Mouse (Mus musculus): ENCODE data around the gene Naxd.
"Not testable (repeated sequence)": the region's sequence is repeated elsewhere in the genome, so short reads cannot be mapped to it uniquely, and the experiment has no call there.

Gene Naxd

DNA sequence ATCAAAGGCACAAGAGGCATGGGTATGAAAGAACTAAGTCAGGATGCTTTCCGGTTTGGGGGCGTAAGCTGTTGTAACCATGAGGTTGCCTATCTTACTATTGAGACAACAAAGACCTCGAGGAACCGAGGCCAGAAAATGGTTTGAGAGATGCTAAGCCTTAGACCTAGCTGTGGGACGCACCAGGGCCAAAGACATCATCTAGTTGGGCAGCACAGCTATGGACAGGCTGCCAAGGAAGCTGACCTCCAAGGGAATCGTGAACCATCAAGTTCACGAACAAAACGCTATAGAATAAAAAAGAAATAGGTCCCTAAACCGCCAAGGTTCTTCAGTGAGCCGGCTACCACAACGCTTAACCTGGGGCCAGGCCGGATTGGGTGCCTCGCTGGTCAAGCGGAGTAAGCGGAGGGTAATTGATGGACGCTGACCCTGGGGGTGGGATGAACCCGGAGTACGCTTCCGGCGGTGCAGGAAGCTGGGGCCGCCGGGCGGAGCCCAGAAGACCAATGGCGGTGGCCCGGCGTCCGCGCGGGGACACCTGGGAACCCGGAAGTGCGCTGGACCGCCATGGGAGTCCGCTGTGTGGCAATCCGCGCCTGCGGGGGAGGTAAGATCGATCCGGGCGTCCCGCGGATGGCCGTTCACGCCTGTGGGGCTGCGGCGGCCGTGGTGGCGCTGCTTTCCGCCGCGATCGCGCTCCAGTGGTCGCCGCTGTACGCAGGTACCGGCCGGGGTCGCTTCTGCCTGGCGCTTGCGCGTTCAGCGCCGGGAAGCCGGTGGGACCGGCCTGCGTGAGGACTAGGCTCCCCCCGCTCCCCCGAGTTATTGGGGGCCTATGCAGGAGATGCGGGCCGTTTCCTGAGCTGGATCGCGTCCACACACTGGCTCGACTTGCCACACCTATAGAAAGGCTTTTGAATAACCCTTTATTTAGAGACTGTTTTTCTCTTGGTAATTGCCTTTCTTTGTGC lies at the start of gene Naxd:
Naxd (plus strand) TSS at position 490 of the 974 bp plus-strand sequence.
- peak; percentile 96 for DNase-seq (ENCODE audit: low read depth, low spot score)

- no peak for DNase-seq (ENCODE audit: low read depth, low spot score)
Observed at GRCm38 (mm10) chr8:11447910-11448570, 49.3 kb upstream of the Naxd start.

DNA sequence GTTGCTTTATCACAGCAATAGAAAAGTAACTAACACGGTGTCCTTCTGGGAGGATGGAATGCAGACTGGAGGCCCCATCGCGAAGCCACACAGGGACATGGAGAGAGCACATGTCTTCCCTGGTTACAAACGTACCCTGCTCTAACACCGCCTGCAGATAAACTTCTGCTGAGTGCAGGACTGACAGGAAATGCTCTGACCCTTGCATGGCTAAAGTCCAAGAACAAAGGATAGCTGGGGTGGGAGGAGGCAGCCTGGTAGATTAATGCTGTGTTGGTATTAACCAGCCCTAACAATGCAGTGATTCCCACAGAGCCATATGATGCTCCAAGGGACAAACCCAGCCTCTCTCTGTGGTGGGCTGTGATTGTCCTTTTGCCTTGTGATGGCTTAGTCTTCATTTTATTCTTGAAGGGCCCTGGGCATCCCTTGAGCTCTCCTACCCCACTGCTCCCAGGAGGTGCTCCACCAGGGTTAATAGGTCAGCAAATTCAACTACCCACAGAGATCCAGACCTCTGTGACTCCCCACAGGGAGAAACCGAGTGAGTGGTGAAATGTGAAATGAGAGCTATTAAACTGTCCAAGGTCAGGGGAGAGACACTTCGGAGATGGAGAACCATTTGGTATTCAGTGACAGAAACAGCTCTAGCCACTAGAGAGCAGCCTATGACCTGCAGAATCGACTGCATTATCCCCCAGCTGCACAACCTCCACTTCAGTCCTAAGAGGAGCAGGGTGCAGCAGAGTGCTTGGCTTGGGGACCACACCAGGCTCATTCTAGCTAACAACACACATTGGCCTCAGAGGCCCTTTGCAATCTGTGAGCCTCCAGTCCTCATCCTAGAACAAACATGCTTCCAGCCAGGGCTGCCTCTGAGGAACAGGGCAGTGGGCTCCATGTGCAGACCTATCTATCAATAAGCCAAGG lies 46.9 kb upstream of the Naxd start:
- peak; percentile 68 for DNase-seq (ENCODE audit: low read depth, low spot score)

GRCm38 (mm10) chr8:11452152-11452551 lies 45.2 kb upstream of the Naxd start:
- no peak for DNase-seq (ENCODE audit: low read depth, low spot score)

DNA sequence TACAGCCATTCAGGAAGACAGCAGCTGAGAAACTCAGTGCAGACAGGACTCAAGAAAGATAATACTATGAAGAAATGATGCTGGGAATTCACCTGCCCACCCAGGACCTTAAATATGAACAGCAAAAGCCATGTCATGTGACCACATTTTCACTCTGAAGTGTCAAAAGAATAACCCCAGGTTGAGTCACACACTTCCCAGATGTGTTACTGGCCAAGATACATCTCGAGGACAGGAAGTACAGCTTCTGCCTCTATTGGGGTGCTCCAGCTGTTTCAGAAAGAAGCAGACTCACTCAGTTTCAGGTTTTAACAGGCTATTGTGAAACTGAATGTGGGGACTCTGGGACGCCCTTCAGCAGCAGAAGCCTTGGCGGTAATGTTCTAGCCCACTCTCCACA lies 44.7 kb upstream of the Naxd start:
- no peak for DNase-seq (ENCODE audit: low read depth, low spot score)

DNA sequence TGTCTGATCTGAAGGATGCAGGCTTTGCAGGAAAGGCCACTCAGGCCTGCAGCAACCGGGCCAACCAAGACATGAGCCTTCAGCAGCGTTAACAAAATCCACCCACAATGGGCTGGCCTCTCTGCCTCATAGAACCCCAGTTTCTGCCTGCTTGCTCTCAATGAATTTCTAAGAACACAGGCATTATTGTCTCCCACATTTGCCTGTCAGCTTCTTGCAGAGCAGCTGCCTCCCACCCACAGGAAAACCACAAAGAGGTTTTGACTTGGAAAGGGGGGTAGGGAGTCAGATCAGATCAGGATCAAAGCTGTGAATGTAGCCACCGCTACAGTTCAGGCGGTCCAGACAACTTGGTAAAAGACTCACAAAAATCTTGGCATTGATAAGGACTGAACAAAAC lies 44.3 kb upstream of the Naxd start:
- DNase-seq (ENCODE audit: low read depth, low spot score), result peak; percentile 84

DNA sequence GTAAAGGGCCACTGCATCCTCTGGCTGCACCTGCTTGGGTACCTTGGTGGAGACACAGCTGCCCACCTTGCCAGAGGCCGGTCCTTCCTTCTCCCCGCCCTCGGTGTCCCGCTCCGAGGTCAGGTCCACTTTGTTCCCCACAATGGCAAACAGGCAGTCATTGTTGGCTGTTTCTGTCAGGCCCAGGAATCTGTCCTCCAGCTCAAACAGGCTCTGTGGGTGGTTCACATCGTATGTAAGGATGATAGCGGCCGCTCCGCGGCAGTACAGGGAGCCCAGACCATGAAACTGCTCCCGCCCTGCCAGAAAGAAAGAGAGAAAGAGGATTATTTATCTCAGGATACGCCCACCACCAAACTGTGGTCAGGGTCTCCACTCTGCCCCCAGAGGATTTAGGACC lies 43.1 kb upstream of the Naxd start:
- DNase-seq (ENCODE audit: low read depth, low spot score), result no peak

DNA sequence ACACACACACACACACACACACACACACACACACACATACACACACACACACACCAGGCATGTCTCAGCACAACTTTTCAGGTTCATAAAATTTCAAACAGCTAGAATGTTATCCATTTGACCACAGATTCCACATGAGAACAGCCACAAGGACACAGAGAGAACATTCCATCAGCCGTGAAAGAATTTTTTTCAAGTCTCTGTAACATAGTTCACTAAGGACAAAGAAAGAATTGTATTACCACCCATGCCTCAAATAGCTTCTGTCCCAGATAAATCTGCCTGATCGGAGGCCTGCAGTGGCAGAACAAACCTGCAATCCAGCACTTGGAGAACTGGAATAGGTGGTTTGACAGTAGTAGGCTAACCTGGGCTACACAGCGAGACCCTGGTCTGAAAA lies 40.0 kb upstream of the Naxd start:
- DNase-seq (ENCODE audit: low read depth, low spot score), result no peak

DNA sequence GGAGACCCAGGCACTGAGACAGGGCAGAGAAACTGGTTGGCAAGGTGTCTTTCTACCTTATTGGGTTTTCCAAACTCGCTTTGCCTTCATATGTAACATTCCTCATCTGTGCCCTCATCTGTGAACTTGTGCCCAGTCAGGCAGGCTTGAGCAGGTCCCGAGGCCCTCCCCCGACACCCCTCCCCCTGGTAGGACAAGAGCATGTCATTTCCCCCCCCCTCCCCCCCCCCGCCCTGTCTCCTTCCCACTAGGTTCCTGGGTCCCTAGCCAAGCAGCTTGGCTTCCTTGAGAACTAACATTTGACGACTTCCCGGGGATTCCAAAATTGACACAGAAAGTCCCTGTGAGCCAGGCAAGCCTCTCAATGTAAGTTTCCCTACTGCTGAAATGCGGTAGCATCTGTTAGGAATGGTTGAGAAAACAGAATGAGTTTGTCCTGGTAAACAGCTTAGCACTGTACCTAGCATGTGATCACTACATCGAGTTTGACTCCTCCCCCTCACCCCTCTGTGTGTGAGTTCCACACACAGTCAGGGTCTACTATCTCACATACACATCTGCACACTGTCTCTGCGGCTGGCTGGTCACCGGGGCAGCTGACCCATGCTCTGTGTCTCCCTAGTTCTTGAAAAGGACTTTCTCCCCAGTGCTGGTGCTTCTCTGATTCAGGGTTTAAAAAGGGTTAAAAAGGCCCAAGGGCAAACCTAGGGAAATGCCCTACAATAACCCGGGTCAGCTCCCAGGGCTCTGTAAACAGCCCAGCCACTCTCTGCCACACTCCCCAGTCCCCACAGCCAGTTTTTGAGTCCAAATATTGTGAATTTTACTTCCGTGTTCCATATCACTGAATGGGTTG lies 39.1 kb upstream of the Naxd start:
- DNase-seq (ENCODE audit: low read depth, low spot score), result no peak

- DNase-seq (ENCODE audit: low read depth, low spot score), result no peak
Observed at GRCm38 (mm10) chr8:11459016-11459415, 38.3 kb upstream of the Naxd start.

GRCm38 (mm10) chr8:11460934-11461333 lies 36.4 kb upstream of the Naxd start:
- peak; percentile 46 for DNase-seq (ENCODE audit: low read depth, low spot score)

DNA sequence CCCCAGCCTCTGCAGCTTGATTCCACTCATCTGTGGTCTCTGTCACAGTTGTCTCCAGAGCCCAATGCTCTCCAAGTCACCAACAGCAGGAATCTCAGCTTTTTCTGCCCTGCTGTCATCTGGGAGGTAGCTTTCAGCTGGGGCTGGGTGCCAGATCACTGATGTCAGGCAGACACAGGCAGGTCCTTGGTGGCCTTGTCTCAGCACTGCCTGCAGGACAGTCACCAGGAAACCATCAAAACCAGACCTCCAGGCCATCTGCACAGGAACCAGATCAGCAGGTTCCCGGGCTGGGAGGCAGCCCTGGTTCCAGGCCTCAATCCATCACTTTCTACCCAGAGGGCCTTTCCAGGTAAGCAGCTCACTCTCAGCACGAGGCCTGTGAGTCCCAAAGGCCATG lies 35.5 kb upstream of the Naxd start:
- DNase-seq (ENCODE audit: low read depth, low spot score), result peak; percentile 52

GRCm38 (mm10) chr8:11462641-11463040 lies 34.7 kb upstream of the Naxd start:
- DNase-seq (ENCODE audit: low read depth, low spot score), result no peak

GRCm38 (mm10) chr8:11463541-11463888 lies 33.8 kb upstream of the Naxd start:
- DNase-seq (ENCODE audit: low read depth, low spot score), result no peak

DNA sequence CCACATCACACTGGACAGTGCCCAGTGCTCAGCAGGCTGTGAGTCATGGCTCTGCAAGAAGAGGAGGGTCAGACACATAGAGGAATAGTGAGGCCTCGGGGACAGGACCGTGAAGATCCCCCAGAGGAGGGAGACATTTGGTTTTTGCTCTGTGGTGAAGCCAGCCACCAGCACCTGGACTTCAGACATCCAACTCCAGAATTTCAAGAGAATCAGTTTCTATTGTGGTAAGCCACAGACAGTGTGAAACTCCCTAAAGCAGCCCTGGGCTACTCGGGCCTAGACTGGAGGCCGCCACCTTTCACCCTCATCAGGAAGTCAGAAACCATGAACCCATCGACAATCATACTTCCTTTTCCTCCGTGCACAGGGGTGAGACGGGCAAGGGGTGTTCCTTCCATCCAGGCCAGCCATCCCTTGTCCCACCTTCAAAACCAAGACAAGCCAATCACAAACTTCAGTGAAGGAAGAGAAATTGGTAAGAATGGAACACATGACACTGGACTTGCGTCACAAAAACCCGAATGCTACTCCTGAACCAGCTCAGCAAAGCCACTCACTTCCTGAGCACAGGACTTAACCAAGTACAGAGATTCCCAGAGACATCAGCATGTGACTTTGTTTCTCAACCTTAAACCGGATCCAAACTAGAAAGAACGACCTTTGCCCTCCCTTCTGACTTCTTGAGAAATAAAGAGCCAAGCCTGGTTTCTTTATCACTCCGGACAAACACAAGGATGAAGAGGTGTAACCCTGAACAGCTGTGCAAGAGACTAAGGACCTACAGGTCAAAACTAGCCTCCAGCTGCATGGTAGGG lies 33.2 kb upstream of the Naxd start:
- DNase-seq (ENCODE audit: low read depth, low spot score), result no peak

GRCm38 (mm10) chr8:11464707-11464964 lies 32.7 kb upstream of the Naxd start:
- no peak for DNase-seq (ENCODE audit: low read depth, low spot score)

DNA sequence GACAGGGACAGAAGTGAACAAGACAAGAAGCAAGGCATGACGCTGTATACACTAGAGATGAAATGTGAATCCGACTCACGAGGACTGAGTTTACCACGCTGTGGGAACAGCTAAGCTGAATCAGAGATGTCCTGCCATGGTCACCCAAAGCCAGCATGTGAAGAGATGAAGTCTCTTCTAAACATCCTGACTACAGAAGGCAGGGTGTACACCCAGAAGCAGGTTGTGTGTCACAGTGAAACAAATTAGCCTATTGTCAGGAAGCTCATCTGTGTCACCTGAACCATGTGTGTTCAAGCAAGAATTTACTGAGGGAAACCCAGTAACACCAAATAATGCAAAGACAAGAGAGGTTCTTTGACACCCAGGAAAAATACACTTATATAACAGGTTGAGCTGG lies 31.7 kb upstream of the Naxd start:
- no peak for DNase-seq (ENCODE audit: low read depth, low spot score)

DNA sequence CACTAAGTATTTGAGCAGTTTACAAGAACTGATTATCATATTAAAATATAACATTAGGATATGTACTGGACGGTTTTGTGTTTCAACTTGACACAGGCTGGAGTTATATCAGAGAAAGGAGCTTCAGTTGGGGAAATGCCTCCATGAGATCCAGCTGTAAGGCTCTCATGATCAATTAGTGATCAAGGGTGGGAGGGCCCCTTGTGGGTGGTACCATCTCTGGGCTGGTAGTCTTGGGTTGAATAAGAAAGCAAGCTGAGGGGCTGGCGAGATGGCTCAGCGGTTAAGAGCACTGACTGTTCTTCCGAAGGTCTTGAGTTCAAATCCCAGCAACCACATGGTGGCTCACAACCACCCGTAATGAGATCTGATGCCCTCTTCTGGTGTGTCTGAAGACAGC lies 30.8 kb upstream of the Naxd start:
- not testable (repeated sequence) for DNase-seq (ENCODE audit: low read depth, low spot score)

DNA sequence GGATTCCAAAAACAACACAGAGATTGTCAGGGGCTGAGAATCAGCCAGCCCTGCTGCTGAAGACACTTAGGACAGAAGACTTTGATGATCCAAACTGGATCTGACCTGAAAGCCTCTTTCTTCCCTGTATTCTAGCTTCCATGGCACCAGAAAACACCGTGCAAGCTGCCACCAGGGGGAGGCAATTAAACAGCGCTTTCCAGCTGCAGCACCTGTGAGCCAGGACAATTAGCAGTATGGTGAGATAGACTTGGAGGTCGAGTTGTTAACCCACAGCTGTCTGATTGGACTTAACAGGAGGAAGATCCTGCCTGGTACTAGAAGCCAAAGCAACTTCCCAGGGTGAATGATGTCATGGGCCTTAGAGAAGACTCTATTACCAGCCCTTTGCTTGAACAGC lies 28.2 kb upstream of the Naxd start:
- peak; percentile 58 for DNase-seq (ENCODE audit: low read depth, low spot score)

- DNase-seq (ENCODE audit: low read depth, low spot score), result no peak
Observed at GRCm38 (mm10) chr8:11470694-11471093, 26.6 kb upstream of the Naxd start.

Data from brain, adult 2 months (tissue).